Mouse (Mus musculus): ENCODE results near the gene Ubox5. TPM values are rescaled to one million over a fixed set of nuclear protein-coding genes. Genes with fewer than 3 reads are reported as not detected.
"Not testable (repeated sequence)": the region's sequence is repeated elsewhere in the genome, so short reads cannot be mapped to it uniquely, and the experiment has no call there.

The Ubox5 gene
- 3.3 and 4.3 TPM in 2 replicates for total RNA-seq (2017)

DNA sequence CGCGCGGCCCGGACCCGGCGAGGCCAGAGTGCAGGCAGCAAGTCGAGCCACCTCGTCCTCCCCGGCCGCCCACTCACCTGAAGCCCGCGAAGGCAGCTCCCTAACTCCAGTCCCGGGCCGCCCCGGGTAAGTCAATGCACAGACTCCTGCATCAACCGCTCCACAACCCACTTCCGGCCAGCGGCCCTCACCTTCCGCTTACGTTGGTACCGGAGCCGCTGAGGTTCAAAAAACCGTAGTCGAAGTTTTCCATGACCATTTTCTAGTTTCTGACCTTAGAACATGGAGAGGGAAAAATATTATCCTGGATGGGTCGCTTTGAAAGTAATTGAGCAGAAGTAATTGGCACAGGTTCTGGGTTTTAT lies at the start of gene Ubox5, which contains the start of gene Fastkd5:
Ubox5 (minus strand) TSS at position 200 of the 365 bp plus-strand sequence.
Fastkd5 (minus strand) TSS at position 189 of the 365 bp plus-strand sequence.
- ATAC-seq (ENCODE audit: extremely low read depth, insufficient number of reproducible peaks, low FRiP score, poor library complexity, severe bottlenecking): peak; percentile 80

DNA sequence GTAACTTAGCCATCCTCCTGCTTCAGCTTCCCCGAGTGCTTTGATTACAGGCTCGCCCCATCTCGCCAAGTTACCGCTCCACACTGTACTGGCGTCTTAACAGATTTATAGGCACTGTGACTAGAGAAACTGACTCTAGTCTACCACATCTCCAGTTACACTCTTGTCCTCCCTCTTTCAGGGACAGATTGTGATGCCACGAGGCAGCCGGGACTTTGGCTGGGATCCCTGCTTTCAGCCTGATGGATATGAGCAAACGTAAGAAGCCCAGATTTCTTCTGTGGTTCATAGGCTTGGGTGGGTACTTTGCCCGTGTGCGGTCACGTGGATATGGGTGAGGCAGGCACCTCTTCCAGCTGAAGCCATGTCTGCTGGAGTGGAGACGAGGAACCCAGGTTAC lies 49.3 kb upstream of the Ubox5 start:
- no peak for ATAC-seq (ENCODE audit: extremely low read depth, insufficient number of reproducible peaks, low FRiP score, poor library complexity, severe bottlenecking)

GRCm38 (mm10) chr2:130677211-130677610 lies 47.4 kb upstream of the Ubox5 start:
- no peak for ATAC-seq (ENCODE audit: extremely low read depth, insufficient number of reproducible peaks, low FRiP score, poor library complexity, severe bottlenecking)

DNA sequence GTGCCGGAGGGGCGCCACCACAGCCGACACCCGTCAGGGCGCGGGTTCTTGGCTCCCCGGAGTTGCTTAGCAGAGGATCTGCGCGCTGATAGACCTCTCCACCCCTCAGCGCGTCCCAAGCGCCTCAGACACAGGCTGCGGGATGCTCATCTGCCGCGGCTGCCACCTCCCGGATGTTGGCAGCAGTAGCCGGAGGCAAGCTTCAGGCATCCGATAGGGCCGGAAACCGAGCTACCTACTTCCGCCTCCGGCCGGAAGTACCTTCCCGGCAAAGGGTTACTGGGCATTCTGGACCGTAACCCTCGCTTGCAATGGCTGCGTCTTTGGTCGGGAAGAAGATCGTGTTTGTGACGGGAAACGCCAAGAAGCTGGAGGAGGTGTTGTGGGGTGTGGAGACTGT lies 37.7 kb upstream of the Ubox5 start, which contains the start of gene Itpa:
Itpa (plus strand) TSS at position 52 of the 400 bp plus-strand sequence.
- peak; percentile 90 for ATAC-seq (ENCODE audit: extremely low read depth, insufficient number of reproducible peaks, low FRiP score, poor library complexity, severe bottlenecking)

DNA sequence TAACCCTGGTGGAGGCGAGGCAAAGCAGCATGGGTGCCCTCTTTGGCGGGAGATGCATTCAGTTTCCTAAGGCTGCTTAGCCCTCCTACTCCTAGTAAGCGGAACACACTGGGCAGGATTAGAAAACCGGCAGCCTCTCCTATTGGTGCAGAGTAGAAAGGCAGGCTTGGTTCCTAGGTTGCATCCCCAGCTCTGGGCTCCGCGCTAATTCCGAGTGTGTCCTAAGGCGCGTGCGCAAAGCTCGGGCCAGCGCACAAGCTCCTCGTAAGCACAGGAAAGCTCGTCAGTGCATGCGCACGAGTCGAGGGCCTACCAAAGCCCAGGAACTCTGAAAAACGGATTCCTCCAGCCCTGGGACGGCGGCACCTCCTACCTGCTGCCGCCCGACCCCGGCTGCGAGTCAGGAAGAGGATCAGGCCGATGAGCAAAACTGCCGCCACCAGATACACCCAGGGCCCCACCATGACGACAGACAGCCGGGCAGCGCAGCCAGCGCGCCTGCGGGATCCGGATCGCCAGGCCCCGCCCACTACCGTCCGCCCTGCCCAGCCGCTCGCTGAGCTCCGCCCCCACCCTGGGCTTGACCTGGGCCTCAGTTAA lies 34.4 kb upstream of the Ubox5 start, which contains the start of gene Ddrgk1:
Ddrgk1 (minus strand) TSS at position 558 of the 600 bp plus-strand sequence.
- peak; percentile 59 for ATAC-seq (ENCODE audit: extremely low read depth, insufficient number of reproducible peaks, low FRiP score, poor library complexity, severe bottlenecking)

DNA sequence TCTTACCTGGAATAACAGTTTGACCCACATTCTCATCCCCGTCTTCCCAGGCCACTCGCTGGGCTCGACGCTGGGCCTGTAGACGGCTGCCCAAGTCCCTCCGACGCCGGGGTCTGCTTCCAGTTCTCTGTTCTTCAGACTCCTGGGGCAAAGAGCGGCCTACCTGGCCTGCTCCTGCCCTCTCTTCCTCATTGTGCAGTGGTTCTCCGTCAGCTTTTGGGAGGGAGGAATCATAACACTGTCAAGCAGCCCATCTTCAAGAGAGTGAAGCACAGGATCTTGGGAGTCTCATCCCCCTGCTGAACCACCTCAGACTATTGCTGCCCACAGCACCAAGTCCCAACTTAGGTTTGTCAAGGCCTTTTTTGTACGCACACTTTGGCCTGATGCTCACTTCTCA lies 33.5 kb upstream of the Ubox5 start:
- no peak for ATAC-seq (ENCODE audit: extremely low read depth, insufficient number of reproducible peaks, low FRiP score, poor library complexity, severe bottlenecking)

- no peak for ATAC-seq (ENCODE audit: extremely low read depth, insufficient number of reproducible peaks, low FRiP score, poor library complexity, severe bottlenecking)
Measured at GRCm38 (mm10) chr2:130658530-130658929, 28.7 kb upstream of the Ubox5 start.

DNA sequence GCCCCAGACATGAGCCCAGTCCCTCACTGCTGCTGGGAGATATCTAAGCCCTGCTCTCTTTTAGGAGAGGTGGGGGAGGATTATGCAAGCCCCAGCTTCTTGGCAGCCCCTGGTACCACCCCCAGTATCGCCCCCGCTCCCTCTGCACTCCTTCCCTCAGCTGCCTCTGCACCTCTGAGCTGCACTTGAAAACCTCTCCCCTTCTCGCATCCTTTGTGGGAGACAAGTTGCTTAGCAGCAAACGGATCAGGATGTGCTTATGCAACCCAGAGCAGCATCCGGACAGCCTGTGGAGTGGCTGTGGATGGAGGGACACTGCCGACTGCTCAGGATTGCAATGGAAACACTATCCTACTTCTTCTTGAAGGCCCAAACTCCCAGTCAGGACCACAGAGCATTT lies 27.7 kb upstream of the Ubox5 start:
- no peak for ATAC-seq (ENCODE audit: extremely low read depth, insufficient number of reproducible peaks, low FRiP score, poor library complexity, severe bottlenecking)

DNA sequence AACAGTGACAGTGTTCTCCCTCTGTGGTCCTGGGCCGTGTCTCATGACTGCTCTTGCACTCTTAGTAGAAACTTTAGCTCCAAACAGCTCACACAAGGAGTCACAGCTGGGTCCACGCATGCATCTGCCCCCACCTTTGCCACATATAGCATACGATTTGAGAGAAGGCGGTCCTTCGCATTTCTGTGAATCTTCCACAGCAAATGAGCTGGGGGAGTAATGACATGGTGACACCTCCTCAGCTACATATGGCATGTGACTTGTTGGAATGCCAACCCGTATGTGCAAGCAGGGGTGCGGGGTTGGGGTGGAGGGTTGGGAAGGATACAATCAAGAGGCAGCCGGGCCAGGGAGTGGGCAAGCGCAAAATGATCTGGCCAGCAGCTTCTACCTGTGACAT lies 26.7 kb upstream of the Ubox5 start:
- no peak for ATAC-seq (ENCODE audit: extremely low read depth, insufficient number of reproducible peaks, low FRiP score, poor library complexity, severe bottlenecking)

- ATAC-seq (ENCODE audit: extremely low read depth, insufficient number of reproducible peaks, low FRiP score, poor library complexity, severe bottlenecking): no peak
Measured at GRCm38 (mm10) chr2:130655660-130656339, 26.0 kb upstream of the Ubox5 start.

DNA sequence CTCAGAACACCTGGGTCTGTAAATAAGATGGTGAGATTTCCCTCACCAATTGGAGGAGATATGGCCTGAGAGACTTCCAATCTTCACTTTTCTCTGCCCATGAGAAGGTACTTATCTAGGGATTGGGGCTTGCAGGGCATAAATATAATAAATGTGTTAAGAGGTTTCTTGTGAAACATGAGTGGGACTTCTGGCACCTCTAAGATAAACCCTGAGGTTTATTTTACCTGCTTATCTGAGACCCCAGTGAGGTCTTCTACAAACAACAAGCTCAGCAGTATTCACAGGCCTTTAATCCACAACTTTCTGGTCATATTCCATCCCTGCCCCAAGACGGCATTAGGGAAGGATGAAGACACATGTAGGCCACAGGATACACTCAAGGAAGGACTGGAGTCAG lies 23.9 kb upstream of the Ubox5 start:
- no peak for ATAC-seq (ENCODE audit: extremely low read depth, insufficient number of reproducible peaks, low FRiP score, poor library complexity, severe bottlenecking)

- no peak for ATAC-seq (ENCODE audit: extremely low read depth, insufficient number of reproducible peaks, low FRiP score, poor library complexity, severe bottlenecking)
Measured at GRCm38 (mm10) chr2:130653303-130653702, 23.5 kb upstream of the Ubox5 start.

DNA sequence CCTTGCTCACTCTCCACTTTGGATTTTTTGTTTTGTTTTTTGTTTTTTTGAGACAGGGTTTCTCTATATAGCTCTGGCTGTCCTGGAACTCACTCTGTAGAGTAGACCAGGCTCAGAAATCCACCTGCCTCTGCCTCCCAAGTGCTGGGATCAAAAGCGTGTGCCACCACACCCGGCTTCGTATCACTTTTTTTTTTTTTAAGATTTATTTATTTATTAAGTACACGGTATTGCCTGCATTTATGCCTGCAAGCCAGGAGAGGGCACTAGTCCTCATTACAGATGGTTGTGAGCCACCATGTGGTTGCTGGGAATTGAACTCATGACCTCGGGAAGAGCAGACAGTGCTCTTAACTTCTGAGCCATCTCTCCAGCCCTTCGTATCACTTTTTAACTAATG lies 19.2 kb upstream of the Ubox5 start:
- ATAC-seq (ENCODE audit: extremely low read depth, insufficient number of reproducible peaks, low FRiP score, poor library complexity, severe bottlenecking): not testable (repeated sequence)

DNA sequence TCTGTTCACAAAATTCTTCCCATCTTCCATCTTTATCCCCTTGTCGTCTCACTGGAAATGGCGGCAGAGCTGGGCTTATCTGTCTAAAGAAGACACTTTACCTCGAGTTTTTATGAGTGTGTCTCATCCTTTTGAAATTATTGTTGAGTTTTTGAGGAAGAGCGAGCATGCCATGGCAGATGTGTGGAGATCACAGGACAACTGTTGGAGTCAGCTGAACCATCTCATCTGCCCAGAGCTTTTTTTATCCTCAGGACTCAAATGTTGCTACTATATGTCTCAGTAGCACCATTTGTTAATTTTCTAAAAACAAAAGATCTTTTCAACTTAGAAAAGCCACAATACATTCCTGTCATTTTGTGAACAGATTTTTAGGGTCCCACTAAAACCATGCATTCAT lies 15.4 kb upstream of the Ubox5 start:
- no peak for ATAC-seq (ENCODE audit: extremely low read depth, insufficient number of reproducible peaks, low FRiP score, poor library complexity, severe bottlenecking)

DNA sequence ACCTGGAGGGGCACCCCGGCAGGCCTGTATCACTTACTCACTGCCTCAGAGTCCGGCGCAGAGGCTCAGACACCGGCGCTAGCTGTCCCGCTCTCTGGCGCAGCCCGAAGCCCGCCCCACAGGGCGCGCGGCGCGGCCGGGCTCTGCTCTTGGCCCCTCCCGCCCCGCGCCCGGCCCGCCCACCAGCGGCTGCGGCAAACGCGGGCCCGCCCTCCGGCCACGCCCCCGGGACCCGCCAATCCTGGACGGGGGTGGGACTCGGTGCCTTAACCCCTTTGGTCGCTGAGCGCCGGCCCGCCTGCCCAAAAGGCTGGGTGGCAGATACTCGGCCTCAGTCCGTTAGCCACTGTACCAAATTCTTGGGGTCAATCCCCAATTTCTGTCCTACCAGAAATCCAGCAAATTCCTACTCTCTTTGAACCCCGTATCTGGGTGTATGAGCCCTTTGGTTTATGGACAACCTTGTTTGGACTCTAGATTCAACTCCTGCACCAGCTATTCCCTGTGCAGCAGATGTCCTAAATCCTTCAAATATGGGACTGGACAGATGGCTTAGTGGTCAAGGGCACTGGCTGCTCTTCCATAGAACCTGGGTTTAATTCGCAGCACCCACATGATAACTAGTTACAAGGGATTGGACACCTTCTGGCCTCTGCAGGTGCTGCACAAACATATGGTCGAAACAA lies 13.0 kb upstream of the Ubox5 start, which contains the start of gene Lzts3:
Lzts3 (minus strand) TSS at position 120 of the 686 bp plus-strand sequence.
- peak; percentile 60 for ATAC-seq (ENCODE audit: extremely low read depth, insufficient number of reproducible peaks, low FRiP score, poor library complexity, severe bottlenecking)

GRCm38 (mm10) chr2:130642197-130642660 lies 12.4 kb upstream of the Ubox5 start:
- no peak for ATAC-seq (ENCODE audit: extremely low read depth, insufficient number of reproducible peaks, low FRiP score, poor library complexity, severe bottlenecking)

- ATAC-seq (ENCODE audit: extremely low read depth, insufficient number of reproducible peaks, low FRiP score, poor library complexity, severe bottlenecking): no peak
Measured at GRCm38 (mm10) chr2:130641351-130642025, 11.7 kb upstream of the Ubox5 start.

- ATAC-seq (ENCODE audit: extremely low read depth, insufficient number of reproducible peaks, low FRiP score, poor library complexity, severe bottlenecking): no peak
Measured at GRCm38 (mm10) chr2:130639276-130639675, 9.4 kb upstream of the Ubox5 start.

DNA sequence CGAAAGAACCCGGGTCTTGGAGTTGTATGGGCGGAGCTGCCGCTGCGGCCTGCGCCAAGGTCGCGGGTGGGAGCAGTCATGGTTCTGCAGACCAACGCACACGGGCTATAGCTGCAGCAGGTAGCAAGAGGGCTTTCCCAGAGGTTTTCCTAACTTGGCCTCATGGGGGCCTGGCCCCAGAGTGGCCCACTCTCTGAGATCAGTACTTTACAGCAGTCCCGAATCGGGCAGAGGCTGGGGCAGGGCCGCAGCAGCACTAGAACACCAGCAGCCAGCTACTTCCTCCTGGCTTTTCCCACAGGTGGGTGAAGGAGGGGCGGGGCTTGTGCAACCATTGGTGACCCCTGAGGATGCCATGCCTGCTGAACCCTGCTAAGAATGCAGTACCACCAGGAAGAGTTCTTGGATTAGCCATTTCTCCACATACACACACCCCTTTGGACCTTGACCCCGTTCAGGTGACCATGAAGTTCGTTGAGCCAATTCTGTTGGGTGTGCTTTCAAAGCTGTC lies 8.3 kb upstream of the Ubox5 start:
- no peak for ATAC-seq (ENCODE audit: extremely low read depth, insufficient number of reproducible peaks, low FRiP score, poor library complexity, severe bottlenecking)
